Mouse (Mus musculus) cerebellum, postnatal 4 days (tissue): ENCODE measurements around the gene Kcnk16.

Source experiments
- DNase-seq, 2 experiments: peaks; one replicate each; pipeline ENCODE4 v3.0.0; 2022; ENCODE audit warnings: low spot score in 2 of 2, mixed read lengths in 1 of 2

Kcnk16 gene

GRCm38 (mm10) chr14:20233016-20233980 is 35.7 kb downstream of the Kcnk16 start:
- no peak for DNase-seq

DNA sequence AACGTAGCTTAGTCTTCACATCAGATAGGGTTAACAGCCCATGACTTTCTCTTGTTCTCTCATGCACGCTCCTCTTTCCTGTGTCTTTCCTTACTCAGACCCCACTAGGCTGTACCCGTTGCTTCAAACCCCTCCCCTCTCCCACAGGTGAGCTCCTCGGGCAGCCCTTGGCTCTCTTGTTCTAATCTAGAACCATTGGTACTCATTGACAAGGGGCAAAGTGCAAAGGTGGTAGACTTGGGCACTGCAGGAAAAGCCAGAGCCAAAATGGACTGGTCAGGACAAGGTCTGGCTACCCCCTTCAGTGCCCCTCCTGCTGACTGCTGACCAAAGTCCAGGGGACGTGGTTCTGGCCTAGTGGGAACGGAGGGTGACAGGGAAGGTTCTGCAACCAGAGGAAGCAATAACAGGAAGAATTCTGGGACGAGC is 38.9 kb downstream of the Kcnk16 start:
- no peak for DNase-seq

- DNase-seq, result no peak
Measured at GRCm38 (mm10) chr14:20229437-20229836, 39.6 kb downstream of the Kcnk16 start.

GRCm38 (mm10) chr14:20228336-20228735 is 40.7 kb downstream of the Kcnk16 start:
- DNase-seq, result no peak

DNA sequence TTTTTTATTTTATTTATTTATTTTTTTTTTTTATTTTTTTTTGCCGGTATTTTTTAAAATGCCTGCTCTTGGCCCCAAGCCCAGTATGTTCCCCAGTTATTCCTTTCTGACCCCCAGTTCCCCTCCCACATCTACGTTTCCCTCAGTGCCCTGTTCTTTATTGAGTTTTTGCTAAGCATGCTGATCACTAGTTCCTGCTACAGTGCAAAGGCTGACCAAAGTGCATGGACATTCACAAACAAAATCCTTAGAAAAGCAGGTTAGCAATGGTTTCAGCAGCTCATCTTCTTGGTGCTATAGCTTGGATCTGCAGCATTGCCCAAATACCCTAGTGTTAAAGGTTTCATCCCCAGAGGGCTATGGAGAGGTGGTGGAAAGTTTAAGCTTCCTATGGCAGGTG is 42.0 kb downstream of the Kcnk16 start:
- no peak for DNase-seq

GRCm38 (mm10) chr14:20226488-20226887 is 42.5 kb downstream of the Kcnk16 start:
- no peak for DNase-seq

DNA sequence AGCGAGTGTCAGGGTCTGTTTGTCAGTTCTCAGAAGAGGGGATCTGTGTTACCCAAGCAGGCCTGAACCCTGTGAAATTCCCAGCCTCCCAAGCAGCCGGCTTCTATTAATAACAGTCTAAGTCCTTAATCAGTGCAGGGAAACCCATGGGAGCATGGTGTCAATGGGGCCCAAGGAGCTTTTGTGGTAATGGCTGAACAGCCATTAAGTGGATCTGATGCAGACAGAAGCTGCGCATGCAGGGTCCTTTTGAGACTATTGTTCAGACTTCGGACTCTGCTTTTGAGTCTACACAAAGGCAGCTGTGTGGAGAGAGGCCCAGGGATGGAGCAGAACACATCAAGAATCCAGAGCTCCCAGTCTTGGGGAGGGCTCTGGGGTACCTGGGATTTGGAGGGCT is 43.5 kb downstream of the Kcnk16 start:
- no peak for DNase-seq

- DNase-seq, result no peak
Measured at GRCm38 (mm10) chr14:20224576-20225218, 44.3 kb downstream of the Kcnk16 start.

GRCm38 (mm10) chr14:20224163-20224562 is 44.8 kb downstream of the Kcnk16 start:
- DNase-seq, result peak in 1 of 2 experiments; percentile 18

- DNase-seq, result no peak
Measured at GRCm38 (mm10) chr14:20223253-20223652, 45.7 kb downstream of the Kcnk16 start.

- no peak for DNase-seq
Measured at GRCm38 (mm10) chr14:20221083-20221482, 47.9 kb downstream of the Kcnk16 start.

GRCm38 (mm10) chr14:20219849-20220248 is 49.1 kb downstream of the Kcnk16 start:
- no peak for DNase-seq

DNA sequence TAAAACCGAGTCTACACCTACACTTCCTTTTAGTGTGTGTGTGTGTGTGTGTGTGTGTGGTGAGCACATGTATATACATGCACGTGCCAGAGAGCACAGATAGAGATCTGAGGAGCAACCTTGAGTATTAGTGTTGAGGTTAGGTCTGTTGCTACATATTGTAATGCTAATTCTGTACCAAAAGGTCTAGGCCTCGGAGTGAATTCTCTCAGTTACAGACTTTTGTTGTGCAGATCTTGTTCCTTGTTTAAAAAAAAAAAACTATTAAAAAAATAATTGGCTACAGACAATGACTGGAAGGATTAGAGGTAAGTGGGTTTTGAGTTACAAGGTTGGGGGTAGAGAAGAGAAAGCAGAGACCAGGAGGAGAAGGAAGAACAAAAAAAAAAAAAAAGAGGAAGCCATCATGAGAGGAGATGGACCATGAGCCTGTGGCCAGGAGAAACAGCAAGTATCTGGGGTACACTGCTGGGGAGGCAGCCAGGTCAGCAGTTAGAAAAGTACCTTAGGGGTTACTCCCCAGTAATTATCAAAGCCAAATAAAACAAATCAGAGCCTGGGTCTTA is 51.6 kb downstream of the Kcnk16 start:
- DNase-seq, result no peak

DNA sequence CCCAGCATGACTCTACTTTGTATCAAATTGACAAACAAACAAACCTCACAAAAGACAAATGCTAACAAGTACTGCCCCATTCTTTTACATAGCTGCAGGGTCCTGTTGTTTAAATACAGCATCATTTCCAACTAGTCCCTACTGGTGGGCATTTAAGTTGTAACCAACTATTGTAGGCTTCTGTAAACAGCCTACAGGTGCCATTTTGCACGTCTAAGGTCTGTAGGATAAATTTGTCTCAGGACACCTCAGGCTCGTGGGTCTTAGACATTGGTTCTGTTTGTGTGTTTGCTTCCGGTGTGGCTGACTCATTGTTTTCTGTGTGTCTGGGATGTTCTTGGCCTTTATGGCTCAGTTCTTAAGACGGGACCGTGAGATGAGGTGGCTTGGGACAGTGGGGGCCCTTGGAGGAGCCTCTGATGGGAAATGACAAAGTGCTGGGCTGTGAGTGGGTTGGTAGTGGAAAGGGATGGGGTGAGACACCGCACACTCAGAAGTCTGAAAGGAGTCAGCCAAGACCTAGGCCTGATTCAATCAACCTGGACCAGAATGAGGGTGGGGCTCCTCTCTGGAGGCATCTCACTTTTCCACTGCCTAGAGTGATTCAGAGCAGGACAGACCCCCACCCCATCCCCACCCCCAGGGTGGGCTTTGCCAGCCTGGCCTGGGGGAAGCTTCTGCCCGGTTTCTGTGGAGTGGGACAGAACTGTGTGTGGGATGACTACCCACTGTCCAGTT is 52.3 kb downstream of the Kcnk16 start:
- no peak for DNase-seq

DNA sequence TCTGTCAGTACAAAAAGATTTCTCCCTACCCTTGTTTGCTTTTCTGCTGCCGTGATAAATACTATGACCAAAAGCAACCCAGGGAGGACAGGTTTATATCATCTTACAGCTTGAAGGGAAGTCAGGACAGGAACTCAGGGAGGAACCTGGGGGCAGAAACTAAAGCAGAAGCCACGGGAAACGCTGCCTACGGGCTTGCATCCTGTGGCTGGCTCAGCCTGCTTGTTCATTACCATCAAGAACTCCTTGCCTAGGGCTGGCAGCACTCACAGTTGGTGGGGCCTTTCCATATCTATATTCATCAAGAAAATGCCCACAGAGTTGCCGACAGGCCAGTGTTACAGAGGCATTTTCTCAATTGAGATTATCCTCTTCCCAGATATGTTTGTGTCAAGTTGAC is 53.2 kb downstream of the Kcnk16 start:
- no peak for DNase-seq

DNA sequence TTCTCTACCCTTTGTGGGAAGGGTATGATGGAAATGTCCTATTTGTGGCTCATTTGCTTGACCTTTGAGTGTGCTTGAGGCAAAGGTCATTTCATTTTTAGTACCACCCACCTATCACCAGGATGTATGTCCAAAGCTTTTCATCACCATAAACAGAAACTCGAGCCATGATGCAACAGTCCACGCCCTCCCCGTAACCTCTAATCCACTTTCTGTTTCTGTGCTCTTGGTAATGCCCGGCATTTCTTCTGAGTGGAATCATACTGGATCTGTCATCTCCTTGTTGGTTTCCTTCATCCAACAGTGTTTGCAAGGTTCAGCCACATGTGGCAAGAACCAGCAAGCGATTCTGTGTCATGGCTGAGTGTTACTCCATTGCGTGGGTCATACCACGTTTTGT is 54.9 kb downstream of the Kcnk16 start:
- DNase-seq, result no peak

GRCm38 (mm10) chr14:20211754-20212601 is 57.0 kb downstream of the Kcnk16 start:
- DNase-seq, result no peak
